Mouse (Mus musculus) bone marrow, adult 2 months (tissue): ENCODE data around the gene Gm19410.

ENCODE experiments used
- CTCF ChIP-seq: fragments of 200-500 bp; IDR thresholded peaks from 2 replicates; pipeline ENCODE4 v1.5.1; 2011; ENCODE audit warnings: low read length, control low read depth; ENCODE audit not compliant: control insufficient read depth, insufficient read depth
- POLR2A ChIP-seq: fragments of 200-500 bp; IDR thresholded peaks from 2 replicates; pipeline ENCODE4 v1.6.1; 2011; ENCODE audit warnings: low read depth, mild to moderate bottlenecking, control low read depth, low read length, borderline replicate concordance; ENCODE audit not compliant: control insufficient read depth

DNA sequence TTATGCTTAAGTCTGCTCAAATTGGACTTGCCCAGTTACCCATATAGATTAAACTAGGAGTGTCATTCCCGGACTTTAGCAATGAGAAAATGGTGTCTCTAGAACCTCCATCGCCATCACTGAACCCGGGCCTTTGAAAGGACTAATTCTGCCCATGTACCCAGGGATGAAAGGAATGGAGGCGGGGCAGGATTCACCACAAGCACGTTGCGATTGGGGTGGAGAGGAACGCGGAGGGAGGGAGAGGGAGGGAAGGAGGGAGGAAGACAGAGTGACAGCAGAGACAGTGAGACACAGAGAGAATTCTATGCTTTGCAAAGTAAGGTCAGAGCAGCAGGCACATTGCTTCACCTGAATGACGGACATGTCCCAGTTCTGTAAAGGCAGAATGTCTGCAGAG lies 570 bp upstream of the Gm19410 start:
- TF ChIP-seq CTCF (no peak), POLR2A (no peak)
